Mouse (Mus musculus) bone marrow, adult 2 months (tissue): ENCODE data around the gene Plekhg3.

ENCODE experiments used
- CTCF ChIP-seq: fragments of 200-500 bp; IDR thresholded peaks from 2 replicates; pipeline ENCODE4 v1.5.1; 2011; ENCODE audit warnings: low read length, control low read depth; ENCODE audit not compliant: control insufficient read depth, insufficient read depth
- POLR2A ChIP-seq: fragments of 200-500 bp; IDR thresholded peaks from 2 replicates; pipeline ENCODE4 v1.6.1; 2011; ENCODE audit warnings: low read depth, mild to moderate bottlenecking, control low read depth, low read length, borderline replicate concordance; ENCODE audit not compliant: control insufficient read depth

GRCm38 (mm10) chr12:76530580-76531139 lies at the start of gene Plekhg3:
- no peak for TF ChIP-seq CTCF
- TF ChIP-seq POLR2A, result no peak
